Mouse (Mus musculus): ENCODE data around the gene Reln.

Gene Reln

DNA sequence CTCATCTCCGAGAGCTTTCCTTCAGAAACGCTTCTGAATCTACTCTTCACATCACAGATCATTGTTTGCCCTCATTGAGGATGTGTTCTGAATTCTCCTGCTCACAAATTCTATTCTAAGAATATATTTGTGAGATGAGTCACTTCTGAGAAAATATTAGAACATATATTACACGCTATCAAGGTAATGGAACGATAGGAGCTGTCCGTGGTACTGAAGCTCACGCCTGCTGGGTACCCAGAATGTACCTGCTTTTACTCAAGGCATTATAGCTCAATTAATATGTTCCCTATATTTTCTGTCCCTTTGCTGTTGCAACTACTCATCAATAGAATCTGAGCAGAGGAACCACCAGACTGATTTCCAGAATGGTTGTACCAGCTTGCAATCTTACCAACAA is 107.7 kb downstream of the Reln start:
- intact Hi-C loops (cut with DNase I), result no loop called here

DNA sequence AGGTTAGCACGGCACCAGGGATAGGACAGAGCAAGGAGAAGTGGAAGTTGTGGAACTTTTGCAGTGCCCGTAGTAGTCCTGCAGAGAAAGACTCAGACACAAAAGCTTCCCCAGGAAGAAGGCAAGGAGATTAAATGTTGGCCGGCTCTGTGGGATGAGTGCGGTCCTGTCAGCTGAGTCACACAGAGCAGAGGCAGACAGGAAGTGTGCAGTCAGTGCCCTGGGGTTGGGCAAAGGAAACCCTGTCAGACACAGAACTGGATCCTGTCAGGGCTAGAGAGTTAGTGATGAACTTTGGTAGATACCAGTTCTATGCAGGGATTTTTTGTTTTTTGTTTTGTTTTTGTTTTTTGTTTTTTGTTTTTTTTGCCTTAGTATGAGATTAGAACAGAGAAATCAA is 120.0 kb downstream of the Reln start:
- intact Hi-C loops (cut with DNase I), result no loop called here

DNA sequence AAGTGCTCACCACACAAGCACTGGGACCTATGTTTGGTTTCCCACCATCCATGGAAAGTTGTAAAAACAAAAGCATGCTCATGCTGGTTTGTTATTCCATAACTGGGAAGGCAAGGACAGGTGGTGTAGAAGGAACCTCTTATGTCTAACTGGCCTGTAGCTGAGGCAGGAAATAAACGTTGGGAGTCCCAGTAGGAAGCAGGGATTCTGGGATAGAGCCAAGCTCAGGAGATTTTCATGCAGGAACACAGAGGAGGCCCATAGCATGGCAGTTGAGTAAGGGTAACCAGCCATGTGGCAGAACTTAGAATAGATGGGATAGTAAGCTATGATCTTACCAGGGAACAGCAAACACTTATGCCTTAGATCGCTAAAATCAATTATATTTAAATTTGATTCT is 120.6 kb downstream of the Reln start:
- intact Hi-C loops (cut with DNase I), result no loop called here

DNA sequence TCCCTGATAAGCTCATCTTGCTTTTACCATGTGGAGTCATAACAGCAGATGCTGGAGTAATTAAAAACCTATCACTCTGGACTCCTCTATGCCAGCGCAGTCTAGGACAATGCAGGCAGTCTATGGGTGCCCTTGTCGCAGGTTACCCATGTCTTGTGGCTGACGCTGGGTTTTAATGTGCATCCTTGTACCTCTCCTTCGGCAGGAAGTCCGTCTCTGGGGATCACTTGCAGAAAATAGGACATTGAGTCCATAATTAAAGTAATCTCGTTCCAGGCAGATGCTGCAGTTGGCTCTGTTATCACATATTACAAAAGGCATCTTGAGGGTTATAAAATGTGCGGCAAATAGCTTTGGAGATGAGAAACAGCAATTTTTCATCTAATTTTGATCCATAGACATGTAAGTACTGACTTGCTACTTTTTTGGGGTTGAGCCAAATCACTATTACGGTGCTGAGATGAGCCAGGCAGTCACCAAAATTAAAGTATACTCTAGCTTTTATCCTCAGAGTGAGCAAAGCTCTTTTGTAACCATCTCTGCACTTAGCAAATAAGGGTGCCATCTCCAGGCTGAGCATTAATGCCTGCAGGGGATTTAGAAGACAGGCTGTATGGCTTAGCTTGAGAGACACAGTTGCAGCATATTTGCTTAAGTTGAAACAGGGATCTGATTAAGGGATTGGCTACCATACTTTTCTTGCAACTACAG is 136.0 kb downstream of the Reln start:
- intact Hi-C loops (cut with DNase I), result no loop called here

DNA sequence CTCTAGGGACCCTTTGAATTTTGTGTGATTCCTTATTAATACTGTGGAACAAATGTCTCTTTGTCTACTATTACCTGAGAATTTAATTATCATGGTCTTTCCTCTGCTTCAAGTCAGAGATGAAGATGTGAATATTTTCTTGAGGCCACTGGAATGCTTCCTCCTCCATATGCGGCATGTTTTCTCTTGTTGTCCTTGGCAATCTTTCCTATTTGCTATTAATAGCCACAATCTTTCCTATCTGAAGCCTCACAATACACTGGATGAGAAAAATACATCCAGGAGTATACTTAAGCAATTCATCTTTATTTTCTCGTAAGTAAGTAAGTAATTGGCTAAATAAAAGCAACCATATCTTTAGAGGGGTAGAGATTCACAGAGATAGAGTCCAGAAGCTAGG is 146.6 kb downstream of the Reln start:
- intact Hi-C loops (cut with DNase I), result loop anchor here (10.0 kb wide), 1 partner anchor 197 kb away; no protein-coding TSS in a partner anchor

DNA sequence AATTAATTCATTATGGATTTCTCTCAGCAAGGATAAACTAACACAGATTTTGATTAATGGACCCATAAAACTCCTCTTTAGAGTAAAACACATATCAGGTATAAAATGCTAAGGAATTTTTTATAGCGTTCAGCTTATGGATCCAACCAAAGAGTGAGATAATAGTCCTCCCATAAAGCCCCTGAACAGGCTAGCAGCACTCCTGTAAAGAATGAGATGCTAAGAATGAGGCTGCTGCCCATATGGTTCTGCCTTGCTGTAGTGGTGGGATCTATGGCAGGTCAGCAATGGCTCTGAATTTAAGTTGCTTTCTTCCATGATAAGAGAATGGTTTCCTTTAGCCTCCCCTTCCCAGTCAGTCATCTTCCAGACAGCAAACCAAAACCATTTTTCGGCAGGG is 147.6 kb downstream of the Reln start:
- intact Hi-C loops (cut with DNase I), result loop anchor here (10.0 kb wide), 1 partner anchor 198 kb away; no protein-coding TSS in a partner anchor

DNA sequence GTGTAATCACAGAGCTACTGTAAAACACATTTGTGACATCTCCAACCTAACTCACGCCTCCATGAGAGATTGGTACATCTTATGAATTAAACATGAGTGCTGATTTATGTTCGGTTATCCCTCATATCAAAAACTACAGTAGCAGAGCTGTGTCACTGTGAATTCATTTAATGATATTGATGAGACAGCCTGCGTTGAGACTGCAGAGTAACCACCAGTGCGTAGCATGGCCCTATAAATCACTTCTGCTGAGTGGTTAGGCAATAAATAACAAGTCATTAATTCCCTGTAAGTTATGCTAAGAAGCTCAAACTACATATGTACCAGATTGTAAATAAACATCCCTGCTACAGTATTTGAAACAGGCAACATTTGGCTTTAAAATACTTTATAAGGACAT is 148.0 kb downstream of the Reln start:
- intact Hi-C loops (cut with DNase I), result loop anchor here (10.0 kb wide), 1 partner anchor 198 kb away; no protein-coding TSS in a partner anchor

DNA sequence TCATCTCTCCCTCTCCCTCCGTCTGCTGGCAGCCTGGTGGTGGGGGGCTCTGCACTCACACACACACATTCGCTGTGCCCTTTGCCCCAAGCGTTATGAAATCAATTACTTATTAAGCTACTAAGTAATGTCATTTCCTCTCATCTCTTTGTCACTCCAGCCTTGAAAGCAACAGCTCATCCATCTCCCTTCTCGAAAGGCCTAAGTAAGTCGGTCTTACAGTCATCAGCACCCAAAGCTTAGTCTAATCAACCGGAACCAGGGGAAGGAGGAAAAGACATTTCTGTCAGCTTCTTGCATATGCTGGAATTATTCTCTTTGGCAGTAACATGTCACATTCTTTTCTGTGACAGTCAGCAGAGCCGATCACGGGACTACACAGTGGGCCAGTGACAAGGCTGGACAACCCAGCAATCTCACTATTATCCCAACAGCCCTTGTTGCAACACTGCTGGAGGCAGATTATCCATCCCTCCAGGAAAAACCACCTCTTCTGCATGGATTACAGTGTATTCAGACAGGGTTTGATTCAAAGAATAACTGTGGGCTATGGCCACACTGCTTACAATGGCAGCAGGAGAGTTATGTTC is 149.1 kb downstream of the Reln start:
- intact Hi-C loops (cut with DNase I), result loop anchor here (10.0 kb wide), 1 partner anchor 199 kb away; no protein-coding TSS in a partner anchor

DNA sequence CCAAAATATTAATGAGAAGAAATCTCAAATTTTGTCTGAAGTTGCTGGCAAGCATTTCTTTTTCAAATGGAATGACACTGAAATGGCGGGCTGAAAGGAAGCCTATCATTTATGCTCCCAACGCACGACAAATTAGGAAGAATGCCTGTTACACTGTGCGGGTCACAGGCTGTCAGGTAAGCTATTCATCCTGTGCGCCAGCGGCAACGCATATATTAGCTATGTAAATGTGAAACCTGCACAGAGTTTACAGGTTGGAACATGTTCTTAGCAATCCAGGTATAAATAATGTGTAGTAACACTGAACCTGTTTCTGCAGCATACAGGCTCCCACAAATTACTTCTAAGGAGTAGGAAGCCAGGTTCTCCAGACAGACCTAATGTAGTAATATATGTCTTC is 152.7 kb downstream of the Reln start:
- intact Hi-C loops (cut with DNase I), result loop anchor here (10.0 kb wide), 1 partner anchor 203 kb away; no protein-coding TSS in a partner anchor

DNA sequence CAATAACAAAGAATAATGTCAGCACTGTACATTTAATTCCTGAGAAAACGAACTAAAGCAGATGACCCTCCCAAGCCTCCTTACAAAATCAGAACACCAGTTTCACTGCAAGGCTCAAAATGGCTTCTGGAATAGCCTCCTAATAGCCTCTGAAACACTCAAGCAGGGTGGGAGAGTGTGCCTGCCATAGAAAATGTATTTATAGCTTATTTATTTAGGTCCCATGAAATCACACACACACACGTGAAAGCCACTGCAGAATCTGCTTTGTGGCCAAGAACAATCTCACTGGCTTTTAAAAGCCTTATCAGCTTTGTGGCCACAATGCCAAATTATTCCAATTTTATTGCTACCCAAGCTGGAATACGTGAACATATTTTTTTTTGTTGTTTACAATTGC is 154.2 kb downstream of the Reln start:
- intact Hi-C loops (cut with DNase I), result loop anchor here (10.0 kb wide), 1 partner anchor 204 kb away; no protein-coding TSS in a partner anchor

DNA sequence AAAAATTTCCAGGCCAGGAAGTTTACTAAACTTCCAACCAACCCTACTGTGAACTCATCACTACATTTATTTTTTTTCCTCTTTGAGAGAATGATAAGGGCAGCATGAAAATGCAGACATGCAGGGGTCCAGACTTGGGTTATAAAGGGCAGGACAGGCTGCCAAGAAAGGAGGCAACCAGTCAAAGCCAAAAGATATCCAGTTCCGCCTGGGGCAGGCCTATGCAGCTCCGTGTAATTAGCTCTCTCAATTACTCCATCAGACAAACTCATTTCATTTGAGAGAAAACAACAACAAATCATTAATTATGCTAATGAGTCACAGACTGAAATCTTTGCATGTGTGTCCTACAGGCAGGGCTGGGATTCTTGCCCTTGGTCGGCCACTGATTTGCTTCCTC is 156.9 kb downstream of the Reln start:
- intact Hi-C loops (cut with DNase I), result no loop called here

DNA sequence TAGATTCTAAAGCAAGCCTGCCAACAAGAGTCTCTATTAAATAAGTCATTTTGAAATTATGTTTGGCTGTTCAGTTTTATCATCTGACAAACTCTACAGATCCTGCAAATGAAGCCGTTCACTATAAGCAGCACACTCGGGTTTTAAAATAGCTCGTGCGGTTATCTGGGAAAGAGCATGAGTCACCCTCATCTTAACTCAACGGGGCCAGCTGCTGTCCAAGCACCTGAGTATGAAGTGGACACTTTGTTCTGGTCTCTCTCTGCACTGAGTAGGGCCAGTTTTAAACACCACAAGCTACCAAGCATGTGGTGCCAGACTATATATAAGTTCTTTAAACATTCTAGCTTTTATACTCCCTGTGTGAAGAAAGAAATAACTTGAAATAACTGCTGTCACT is 168.0 kb downstream of the Reln start:
- intact Hi-C loops (cut with DNase I), result no loop called here

DNA sequence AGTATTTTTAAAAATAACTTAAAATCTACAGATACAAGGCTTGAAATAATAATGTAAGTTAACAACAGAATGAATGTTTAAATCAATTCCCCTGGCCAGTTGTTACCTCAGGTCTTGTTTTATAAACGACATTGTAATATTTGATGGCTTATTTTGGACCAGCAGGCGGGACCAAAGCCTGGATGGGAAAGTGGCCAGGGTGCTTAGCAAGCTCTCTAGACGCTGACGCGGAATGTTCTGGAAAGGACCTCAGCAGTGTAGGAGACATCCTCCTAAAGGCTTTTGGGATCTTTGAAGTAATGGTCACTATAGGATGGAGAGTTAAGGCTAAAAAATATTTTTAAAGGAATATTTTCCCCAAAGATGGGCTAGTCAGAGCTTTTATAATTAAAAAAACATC is 173.2 kb downstream of the Reln start:
- intact Hi-C loops (cut with DNase I), result no loop called here

DNA sequence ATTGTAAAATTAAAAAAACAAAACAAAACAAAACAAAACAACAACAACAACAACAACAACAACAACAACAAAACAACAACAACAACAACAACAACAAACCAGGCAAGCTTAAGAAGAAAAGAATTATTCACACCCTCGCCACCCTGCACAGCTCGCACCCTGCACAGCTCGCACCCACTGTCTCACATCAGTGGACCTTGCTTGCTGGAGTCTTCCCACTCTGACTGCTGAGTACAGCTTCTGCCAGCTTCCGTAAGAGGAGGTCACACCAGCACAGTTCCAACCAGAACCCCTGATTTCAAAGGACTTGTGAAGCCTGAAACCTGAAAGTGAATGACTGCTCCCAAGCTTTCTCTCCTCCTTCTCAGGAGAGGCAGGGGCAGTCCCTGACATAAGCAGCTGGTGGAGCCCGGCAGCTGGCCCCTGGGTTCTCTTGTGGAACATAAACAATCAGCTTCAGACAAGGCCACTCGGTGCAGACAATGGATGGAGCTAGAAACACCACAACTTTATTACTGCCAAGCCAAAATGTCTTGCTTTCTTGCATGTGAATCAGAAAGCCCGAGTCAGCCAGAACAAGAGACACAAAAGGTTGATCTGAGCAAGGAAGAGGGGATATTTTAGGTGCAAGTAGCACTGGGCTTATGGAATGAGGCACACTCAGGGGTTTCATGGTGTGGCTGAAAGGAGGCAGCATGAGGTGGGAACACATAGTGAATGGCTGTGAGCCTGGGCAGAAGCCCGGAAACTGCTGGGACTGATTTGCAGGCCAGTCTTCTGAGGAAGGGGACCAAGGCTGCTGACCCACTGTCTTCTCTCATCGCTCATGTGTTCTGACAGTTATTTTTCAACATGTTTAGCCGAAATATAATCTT is 180.2 kb downstream of the Reln start:
- intact Hi-C loops (cut with DNase I), result no loop called here

DNA sequence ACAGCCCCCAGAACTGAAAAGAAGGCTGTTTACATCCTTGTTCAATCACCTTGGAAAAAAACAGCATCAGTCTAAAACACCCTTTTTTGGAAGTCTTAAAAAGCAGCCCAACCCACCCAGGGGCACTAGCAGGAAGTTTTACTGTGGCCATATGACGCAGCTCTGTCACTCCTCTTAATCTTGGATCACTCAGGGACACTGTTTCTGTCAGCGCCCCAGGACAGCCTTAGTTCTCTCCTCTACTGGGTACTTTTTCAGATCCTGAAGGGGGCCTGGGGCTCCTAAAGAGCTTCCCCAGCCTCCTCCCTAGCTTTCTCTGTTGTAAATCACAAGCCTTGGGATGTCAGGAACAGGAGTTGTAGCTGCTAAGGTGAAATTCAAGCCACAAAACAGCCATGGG is 183.6 kb downstream of the Reln start:
- intact Hi-C loops (cut with DNase I), result no loop called here

DNA sequence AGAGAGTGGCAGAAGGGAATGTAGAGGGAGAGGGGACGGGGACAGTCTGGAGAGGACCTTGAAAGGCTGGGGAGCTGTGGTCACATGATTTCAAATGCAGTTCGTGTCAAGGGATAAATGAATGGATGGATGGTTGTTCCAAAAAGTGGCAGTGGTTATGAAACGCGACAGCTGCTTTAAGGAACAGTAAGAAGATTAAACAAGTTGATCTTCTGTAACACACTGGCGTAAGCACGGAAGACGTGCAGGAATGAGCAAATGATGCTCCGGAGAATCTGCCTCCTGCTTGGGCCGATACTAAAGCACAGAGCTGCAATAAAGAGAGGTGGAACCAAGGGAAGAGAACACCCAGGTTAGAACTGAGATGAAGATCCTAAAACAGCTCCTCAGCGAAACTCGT is 185.7 kb downstream of the Reln start:
- intact Hi-C loops (cut with DNase I), result no loop called here

DNA sequence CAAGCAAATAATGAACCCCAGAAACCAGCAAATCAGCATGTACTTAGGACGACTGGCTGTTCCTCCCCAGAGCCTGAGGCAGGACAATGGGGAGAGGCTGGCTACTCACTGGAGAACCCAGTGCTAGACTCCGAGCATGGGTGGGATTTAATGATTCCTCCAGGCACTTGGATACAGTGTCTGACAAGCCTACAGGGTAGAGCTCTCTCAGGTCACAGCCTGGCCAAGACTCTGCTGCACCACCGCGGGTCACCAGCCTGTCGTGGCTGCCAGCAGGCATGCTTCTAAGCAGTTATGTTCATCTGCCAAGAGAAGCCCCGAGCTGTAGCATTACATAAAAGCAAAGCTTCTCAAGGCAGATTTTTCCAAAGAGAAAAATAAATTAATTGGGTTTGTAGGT is 190.9 kb downstream of the Reln start:
- intact Hi-C loops (cut with DNase I), result no loop called here

DNA sequence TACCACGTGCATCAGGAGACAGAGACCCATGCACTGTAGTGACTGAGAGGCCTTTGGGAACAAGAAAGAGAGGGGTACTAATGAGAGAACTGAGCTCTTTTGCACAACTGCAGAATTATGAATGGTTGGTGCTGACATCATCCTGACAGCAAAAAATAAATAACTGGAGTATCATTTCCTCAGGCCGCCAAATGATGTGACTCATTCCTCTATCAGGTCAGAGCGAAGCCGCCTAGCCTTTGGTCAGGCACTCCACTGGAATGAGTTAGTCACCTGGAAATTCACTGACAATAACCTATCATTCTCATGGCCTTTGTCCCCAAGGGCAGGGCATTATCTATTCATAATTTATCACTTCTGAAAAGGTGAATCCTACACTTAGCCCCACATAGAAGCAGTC is 202.7 kb downstream of the Reln start:
- intact Hi-C loops (cut with DNase I), result no loop called here

DNA sequence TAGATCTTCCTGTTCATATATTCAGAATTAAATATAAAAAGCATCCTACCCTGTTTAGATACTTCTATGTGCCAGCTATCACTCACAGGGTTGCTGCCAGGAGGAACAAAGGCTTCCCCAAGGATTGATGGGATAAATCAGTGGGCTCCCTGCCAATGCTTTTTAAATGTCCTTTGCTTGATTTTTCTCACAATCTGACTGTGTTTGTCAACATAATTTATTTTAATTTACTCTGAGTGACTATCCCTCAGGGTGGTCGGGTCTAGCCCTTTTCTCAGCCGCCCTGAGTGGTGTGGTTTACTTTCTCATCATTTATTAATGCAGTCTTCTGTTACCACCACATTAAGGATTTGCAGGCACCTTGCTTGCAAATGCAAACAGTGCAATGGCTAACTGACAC is 205.5 kb downstream of the Reln start:
- intact Hi-C loops (cut with DNase I), result no loop called here

DNA sequence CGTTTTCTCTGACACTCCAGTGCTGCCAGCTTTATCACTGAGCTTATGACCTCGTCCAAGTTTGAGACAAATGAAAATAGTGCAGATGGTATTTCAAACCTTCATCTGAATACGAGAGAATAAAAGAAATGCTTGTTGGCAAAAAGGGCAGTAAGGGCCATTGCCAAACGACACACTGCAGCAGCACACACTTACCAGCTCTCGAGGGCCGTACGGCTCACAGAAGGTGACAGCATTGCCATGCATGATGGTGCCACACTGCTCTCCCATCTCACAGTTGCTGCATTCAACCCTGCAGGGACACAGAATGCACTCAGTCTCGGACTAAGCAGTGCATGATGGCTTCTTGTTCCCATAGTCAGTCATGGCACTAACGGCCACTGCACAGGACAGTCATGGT is 210.1 kb downstream of the Reln start:
- intact Hi-C loops (cut with DNase I), result no loop called here

DNA sequence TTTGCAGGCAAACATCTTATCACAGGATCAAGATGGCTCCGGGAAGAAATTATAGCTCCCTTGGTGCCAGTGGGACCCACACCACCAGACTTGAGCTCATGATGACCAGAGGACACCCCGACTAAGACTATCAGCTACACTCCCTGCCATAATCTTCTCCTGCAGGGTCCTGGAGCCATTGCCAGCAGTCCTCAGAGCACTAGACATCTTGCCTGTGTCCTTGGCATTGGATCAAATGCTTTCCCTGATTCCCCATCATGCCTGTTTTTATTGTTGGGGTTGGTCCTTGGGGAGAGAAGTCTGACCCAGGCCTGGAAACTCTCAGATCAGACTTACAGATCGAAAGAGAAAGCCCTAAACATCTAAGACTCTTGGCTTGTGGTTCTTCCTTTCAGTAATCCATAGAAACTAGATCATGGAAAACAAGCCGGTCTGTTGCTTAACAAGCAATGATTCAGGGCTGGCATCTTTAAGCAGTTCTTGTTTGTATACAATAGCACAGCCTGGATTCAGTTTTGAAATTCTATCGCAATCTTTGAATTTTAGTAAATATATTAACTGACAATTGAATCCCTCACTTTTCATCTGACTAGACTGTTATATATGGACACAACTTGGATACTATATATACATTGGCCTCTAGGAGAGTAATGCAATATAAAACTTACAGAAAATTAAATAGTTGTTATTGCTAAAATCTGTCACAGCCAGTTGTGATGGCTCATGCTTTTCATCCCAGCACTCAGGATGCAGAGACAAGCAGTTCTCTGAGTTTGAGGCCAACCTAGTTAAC is 212.6 kb downstream of the Reln start:
- intact Hi-C loops (cut with DNase I), result no loop called here

All from adrenal gland (tissue).